Mouse (Mus musculus) mesoderm, embryonic 11.5 days (tissue): Measurements from ENCODE around the gene Mcm6.
A peak's percentile ranks its signal among the peaks of the same experiment; 100 is the strongest.

ENCODE experiments used
- DNase-seq: peaks from one replicate; pipeline ENCODE4 v3.0.0-alpha.2; 2012; ENCODE audit warnings: low read depth, low spot score

Mcm6 gene

GRCm38 (mm10) chr1:128359554-128360376 is at the start of gene Mcm6:
Mcm6 (minus strand) TSS chr1:128359664.
- DNase-seq = peak; percentile 96

- peak; percentile 14 for DNase-seq
These were observed 47.4 kb upstream of the Mcm6 start for GRCm38 (mm10) chr1:128406846-128407245.

DNA sequence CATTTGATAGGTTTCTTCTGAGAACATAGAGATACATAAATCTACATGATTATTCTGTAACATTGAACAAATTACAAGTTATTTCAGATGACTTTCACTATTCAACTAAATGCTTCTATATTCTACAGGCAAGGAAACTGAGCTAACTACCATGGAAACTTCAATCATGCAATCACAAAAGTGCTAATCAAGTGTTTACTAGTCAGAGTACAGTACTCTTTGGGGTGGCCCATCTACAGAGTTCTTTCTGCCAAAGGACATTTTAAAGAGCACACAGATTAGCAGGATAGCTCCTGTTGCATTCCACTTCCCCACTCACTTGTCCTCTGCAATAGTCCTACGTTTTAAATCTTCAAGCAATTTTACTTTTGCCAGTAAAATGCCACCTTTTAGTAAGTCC is 46.2 kb upstream of the Mcm6 start:
- DNase-seq = no peak

DNA sequence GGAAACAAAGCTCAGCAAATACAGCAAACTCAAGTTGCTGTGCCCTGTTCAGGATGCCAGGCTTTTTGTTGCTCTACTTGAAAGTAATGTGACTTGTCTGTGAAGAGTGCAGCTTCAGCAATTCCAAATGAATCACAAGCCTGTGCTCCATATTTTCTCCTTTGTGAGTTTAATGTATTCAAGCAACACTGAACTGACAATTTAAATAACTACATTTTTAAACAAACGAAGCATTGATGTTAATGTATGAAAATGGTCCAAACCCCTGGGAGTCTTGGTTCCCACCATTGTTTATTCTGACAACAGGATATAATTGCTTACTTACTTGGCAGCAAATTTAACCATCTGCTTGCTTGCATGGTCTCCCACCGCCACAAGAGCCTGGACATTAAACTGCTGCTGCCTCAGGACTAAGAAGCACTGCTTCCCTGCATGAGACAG is 45.6 kb upstream of the Mcm6 start:
- peak; percentile 51 for DNase-seq

DNA sequence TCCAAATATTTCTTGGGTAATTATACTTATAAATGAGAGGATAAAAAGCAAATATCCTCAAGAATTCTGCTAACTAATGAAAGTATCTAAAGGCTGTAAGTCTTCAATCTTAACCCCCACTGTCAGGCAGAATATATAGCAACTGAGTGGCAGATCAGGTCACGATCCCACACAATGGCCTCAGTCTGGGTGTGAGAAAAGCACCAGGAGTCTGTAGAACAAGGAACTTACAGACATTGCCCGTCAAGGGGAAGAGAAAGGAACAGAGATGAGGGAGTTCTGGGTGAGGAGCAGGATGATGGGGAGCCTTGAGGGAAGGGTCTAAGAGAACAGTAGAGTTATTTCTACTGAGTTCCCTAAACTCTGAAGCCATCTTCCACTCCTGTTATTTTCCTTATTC is 41.5 kb upstream of the Mcm6 start:
- DNase-seq = no peak

DNA sequence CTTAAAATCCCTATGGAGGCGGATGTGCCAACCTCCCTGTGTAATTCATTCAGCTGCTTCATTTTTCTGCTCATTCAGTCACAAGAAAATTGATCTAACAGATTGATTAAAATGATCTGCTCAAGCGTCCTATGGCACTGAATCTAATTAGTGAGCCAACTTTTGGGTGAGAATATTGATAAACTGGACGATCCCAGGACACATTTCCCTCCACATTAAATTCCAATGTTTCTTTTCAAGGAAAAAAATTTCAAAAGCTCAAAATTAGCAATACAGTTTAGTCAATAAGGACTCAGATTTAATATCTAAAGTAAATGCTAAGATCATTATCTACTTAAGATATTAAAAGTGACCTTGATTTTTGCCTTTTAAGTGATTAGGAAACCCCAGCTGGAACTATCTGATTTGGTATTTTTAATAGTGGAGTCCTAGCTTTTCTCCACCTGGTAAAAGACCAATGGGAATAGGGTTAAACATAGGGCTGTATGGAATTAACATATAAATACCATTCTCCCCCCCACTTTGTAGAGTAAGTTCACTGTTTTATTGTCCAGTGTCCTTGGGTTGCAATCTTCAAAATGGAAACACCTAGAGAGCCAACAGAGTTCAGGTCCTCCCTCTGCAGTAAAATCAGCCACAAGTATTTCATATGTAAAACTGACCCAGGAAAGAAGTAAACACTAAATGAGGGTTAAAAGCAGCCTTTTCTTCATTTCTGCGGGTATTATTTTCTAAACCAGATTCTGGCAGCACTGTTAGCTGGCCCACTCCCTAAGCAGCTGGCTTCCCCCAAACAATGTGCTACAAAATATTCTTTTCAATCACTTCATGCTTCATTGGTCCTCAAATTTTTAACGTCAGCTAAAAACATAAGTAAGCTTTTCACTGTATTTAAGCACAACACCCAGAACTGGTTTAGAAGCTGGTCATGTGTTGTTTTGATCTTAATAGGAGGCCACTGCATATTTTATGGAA is 40.8 kb upstream of the Mcm6 start:
- no peak for DNase-seq

DNA sequence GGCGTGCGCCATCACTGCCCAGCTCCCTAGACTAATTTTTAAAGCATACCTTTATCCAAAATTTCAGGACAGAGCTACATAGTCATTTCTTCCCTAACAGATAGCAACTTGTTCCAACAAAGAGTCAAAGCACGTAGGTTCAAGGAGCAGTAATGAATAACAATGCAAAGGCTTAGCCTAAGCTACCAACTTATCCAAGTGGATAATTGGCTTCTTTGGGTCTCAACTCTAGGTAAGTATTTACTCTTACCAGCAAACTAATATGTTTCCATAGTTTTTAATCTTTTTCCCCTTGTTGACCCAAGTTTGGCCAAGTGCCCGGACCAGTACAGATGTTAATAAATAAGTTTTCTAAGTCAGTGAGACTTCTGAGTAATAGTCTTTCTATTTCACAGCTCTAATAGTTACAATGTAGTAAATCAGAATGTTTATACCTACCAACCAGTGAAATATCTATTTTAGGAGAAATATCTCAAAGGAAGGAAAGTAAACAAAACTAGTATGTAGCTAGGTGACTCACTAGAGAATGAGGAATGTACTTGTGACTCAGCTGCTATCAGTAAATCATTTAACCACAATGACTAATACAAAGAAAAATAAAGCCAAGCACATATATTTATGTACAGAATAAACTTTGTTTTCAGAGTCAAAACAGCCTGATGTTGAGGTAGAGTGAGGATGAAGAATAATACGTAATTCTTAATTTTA is 39.4 kb upstream of the Mcm6 start:
- no peak for DNase-seq

DNA sequence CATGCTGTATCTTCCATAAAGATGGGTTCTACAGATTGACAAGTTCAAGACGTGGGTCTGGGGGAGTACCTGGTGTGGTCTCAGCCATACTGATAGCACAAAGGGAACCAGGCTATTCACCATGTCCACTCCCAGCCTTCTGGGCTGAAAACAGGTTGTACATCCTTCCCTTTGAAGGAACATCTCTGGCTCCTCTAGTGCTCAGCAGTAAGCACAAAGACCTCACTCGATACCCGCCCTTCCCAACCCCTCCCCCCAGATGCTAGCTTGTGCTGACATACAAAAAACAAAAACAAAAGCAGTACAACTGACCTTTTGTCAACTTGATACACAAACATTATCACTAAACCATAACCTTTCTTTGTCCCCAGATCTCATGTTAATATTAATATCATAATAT is 35.2 kb upstream of the Mcm6 start:
- DNase-seq = no peak

- DNase-seq = no peak
These were observed 32.9 kb upstream of the Mcm6 start for GRCm38 (mm10) chr1:128392382-128392781.

GRCm38 (mm10) chr1:128386487-128386886 is 27.0 kb upstream of the Mcm6 start:
- no peak for DNase-seq

GRCm38 (mm10) chr1:128376841-128377240 is 17.4 kb upstream of the Mcm6 start:
- DNase-seq = no peak

DNA sequence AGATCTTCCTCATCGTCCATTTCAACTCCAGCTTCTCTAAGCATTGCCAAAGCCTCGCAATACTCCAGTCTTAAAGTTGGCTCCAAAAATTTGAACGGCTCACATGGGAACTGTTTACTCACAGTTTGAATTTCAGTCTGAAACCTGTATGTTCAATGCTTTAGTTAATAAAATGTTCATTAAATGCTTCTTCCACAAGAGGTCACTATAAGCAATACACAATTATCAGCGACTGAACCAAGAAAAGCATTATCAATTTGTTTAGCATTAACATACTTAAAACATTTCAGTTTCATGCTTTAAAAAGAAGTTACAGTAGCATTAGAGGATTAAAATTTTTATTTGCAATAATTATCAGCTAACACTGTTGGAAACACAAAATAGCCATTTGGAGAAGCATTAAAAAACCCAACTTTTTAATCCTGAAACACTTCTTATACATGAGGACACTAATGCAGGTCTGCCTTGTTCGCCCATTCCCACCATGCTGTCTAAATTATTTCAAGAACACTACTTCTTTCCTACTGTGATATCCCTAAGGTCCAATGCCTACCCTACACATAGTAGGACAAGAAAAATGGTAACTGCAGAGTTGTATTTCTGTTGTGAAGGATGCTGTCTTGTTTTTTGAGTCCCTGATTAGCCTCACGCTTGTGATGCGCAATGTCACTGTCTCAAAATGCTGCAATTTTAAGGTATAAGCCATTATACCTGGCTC is 12.8 kb upstream of the Mcm6 start:
- no peak for DNase-seq

DNA sequence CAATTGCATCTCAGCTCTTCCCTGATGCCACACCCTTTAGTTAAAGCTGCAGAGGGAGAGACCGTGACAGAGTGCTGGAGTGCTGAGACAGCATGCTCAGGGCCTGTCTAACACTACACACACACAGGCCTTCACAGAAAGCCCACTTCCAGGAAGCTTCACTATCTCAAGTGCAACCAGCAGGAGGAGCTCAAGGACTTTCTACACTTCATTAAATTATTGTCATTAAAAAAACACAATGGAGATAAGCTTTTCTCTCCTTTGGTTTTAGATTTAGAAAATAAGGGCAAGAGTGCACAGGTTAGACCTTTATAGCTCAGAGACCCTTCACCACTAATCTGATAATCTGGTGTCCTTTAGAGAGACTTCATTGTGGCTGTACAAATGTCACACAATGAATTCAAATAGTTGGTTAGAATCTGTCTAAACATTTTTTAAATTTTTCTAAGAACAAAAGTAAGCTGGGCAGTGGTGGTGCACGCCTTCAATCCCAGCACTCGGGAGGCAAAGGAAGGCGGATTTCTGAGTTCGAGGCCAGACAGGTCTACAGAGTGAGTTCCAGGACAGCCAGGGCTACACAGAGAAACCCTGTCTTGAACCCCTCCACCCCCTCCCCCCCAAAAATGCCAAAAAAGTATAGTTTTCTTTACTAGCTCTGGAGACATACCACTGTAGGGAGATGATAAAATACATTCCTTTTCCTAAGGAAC is 9.4 kb upstream of the Mcm6 start:
- peak; percentile 59 for DNase-seq

GRCm38 (mm10) chr1:128360601-128361000 is 1.1 kb upstream of the Mcm6 start:
- DNase-seq = no peak

DNA sequence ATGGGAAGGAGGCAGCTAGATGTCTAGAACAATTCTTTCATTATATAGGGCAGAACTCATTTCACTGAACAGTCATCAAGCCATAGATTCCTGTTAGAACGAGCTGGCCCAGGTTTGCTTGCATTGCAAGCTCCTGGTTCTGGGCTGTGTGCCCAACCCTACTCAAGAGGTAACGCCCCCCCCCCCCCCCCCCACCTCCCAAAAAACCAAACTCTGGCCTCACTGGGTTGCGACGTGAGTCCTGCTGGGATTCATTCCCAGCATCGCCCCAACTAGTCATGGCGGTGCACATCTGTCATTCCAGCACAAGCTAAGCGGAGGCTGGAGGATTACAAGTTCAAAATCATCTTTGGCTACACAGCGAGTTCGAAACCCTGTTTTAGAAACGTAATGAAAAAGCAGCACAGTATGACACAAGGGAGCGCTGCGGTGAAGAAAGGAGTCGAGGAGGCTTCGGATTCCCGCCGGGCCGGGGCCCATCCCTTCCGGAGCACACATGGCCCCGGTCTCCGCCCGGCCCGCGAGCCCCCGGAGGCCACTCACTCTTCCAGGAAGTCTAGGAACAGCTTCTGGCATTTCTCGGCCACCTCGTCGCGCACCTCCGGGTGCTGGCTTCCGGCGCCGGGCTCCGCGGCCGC is 429 bp downstream of the Mcm6 start:
- no peak for DNase-seq

DNA sequence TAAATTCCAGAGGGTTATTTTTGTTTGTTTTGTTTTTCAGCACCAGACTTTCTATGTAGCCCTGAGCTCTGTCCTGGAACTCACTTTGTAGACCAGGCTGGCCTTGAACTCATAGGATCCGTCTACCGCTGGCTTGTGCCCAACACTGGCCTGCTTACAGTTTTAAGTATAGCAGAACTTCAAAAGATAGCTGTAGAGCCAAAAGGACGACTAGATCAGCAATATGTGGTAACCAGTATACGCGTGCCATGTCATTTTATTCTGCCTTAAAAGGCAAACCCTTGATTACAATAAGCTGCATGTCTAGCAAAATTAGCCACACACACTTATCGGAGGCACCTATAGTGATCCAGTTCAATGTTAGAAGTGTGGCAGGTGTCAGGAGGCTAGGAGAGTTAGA is 1.2 kb downstream of the Mcm6 start:
- no peak for DNase-seq

- DNase-seq = no peak
These were observed 2.0 kb downstream of the Mcm6 start for GRCm38 (mm10) chr1:128357452-128357851.

DNA sequence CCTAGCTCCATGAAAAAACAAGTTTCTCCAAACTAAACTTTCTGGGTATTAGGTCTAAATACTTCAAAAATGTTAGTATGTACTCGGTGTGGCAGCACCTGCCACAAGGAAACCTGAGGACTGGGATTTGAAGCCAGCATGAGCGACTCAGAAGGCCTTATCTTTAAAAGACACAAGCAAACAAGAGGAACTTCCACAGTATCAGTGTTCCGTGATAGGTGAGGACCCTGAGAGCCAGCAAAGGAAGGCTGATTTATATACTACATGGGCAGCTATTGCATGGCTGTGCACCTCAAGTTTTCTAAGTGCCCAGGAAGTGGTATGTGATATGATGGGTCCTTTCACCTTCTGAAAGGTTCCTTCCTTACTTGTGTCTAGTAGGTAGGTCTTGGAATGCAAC is 6.4 kb downstream of the Mcm6 start:
- DNase-seq = no peak

DNA sequence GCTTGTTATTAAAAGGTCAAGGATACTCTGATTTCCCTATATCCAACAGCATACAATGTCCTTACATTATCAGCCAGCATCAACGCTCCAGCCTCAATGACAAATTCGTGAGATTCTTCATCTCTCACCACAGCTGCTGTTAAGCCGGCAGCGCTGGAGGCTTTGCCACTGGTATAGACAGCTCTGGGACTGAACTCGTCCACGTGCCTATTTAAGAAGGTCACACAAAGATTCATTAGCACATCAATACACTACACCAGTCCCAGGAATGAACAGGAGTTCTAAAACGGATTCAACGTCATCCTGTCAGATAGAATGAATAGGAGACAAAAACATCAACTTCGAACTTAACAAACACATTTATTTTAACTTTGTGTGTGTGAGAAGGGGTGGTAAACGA is 15.2 kb downstream of the Mcm6 start:
- no peak for DNase-seq

DNA sequence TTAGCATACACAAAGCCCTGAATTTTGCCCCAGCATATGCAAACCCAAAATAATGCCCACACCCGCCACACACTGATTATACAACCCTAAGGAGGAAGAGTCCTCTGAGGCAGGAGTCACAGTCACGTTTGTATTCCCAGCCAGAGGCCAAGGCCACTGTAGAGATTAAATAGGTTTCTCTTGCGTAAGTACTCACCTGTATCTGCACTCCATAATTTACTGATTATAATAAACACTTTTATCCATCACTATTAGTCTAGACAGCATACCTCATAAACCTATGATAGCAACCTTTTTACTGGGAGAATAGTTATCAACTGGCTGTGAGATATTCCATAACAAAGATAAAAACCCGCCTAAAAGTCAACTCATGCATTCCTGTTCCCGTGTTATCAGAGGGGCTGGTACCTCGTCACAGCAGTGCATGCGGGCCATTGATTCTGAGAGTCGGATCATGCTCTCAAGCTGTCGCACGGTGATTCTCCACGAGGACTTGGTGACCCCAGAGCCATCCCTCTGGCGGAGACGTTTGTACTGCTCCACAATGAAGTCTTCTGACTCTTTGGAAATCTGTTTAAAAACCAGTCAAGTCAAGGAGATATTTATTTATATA is 21.6 kb downstream of the Mcm6 start:
- no peak for DNase-seq
